Mouse (Mus musculus) urinary bladder, adult 18-20 months (tissue): Measurements from ENCODE around the gene Fbxo42.

Source experiments
- DNase-seq, 2 experiments: peaks; one replicate each; pipeline ENCODE4 v3.0.0; 2022; ENCODE audit warnings: low spot score in 2 of 2, mixed read lengths in 2 of 2

The Fbxo42 gene

GRCm38 (mm10) chr4:141248614-141248978 is 100.9 kb downstream of the Fbxo42 start:
- no peak for DNase-seq

GRCm38 (mm10) chr4:141249383-141249782 is 101.7 kb downstream of the Fbxo42 start:
- no peak for DNase-seq

GRCm38 (mm10) chr4:141251071-141251470 is 103.4 kb downstream of the Fbxo42 start:
- no peak for DNase-seq

- no peak for DNase-seq
Observed at GRCm38 (mm10) chr4:141252641-141253040, 104.9 kb downstream of the Fbxo42 start.
